Mouse (Mus musculus): Measurements from ENCODE around the gene Defb11.
"Not testable (repeated sequence)": the region's sequence is repeated elsewhere in the genome, so short reads cannot be mapped to it uniquely, and the experiment has no call there.

Defb11 gene

DNA sequence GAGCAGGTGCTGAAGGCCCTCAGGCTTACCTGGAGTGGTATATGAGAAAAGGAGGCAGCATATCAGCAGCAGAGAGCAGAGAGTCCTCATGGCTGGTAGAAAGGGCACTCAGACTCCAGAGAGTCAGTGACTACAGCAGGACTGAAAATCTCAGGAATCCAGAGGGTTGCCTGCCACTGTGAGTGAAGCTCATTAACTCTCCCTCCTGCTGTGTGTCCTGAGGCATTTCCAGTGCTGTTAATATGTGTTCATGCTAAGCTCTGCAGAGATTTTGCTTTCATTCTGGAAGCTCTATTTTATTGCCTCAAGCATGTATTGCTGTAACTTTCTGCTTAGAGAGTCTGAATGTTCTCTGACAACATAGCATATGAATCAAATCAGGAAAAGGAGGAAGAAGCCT is at the start of gene Defb11:
TSS of gene Defb11 (minus strand) at position 123 of the 400 bp plus-strand sequence.
- peak; percentile 9 for DNase-seq (ENCODE audit: low read depth, low spot score)

DNA sequence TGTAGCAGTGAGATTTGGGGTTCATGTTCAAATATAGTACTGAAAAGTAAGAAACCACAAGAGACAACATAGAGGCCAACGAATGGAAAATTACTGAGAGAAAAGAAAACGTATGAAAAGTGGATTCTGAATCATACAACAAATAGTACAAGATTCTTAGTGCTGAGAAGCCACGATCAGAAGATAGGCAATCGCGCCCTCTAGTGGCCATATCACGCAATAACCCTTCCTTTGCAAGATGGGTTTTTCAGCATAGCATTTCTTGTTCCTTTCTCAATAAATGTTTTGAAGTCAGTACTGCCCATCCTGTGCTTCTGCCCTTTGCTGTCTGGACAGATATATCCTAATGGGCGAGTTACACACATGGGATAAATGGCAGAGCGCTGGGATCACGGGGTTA is 49.1 kb upstream of the Defb11 start:
- DNase-seq (ENCODE audit: low read depth, low spot score) = peak; percentile 67

GRCm38 (mm10) chr8:21947311-21948017 is 41.3 kb upstream of the Defb11 start:
- no peak for DNase-seq (ENCODE audit: low read depth, low spot score)

GRCm38 (mm10) chr8:21946462-21946861 is 40.2 kb upstream of the Defb11 start, which contains the start of gene Defb13:
Gene Defb13, plus strand, starts transcription at chr8:21946762.
- DNase-seq (ENCODE audit: low read depth, low spot score) = no peak

- not testable (repeated sequence) for DNase-seq (ENCODE audit: low read depth, low spot score)
Measured at GRCm38 (mm10) chr8:21938052-21938451, 31.8 kb upstream of the Defb11 start, which contains the start of gene Defb35. Gene Defb35, plus strand, starts transcription at chr8:21938352.

- DNase-seq (ENCODE audit: low read depth, low spot score) = no peak
Measured at GRCm38 (mm10) chr8:21932610-21933009, 26.4 kb upstream of the Defb11 start, which contains the start of gene Defb15. Gene Defb15, minus strand, starts transcription at chr8:21932710.

DNA sequence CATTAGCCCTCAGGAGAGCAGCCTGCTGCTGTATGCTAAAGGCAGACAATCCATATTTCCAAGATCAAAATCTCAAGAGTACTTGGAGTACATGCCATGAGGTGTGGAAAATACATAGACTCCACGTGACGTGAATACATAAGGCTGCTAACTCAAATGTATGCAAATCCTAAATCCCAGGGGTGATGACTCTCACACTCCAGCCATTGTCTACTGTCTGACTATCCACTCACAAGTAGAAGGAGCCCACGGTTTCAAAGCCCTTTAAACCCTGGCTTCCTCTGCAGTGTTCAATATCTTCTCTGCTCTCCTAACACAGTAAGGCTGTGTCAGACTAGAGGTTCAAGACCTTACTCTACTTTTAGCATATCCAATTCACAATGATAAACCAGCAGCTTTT is 24.5 kb upstream of the Defb11 start:
- DNase-seq (ENCODE audit: low read depth, low spot score) = not testable (repeated sequence)

GRCm38 (mm10) chr8:21915625-21916024 is 9.4 kb upstream of the Defb11 start:
- peak; percentile 37 for DNase-seq (ENCODE audit: low read depth, low spot score)

DNA sequence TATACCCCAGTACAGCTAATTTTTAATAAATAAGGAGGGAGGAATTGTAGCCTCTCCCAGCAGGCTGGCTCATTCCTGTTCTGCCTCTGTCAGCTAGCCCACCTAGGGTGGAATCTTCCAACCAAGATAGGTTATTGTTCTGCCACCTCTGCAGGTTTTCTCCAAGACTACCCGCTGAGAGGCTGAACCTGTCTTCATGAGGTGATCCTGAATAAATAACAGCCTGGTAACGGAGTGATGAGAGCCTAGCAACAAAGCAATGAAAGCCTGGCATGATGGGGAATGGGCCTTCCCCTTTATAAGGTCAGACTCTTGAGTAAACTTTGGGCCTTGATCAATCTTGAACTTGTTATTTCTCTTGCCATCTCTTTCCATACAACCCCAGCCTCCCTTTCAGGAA is 6.3 kb upstream of the Defb11 start:
- no peak for DNase-seq (ENCODE audit: low read depth, low spot score)

GRCm38 (mm10) chr8:21911931-21912330 is 5.7 kb upstream of the Defb11 start:
- DNase-seq (ENCODE audit: low read depth, low spot score) = no peak

DNA sequence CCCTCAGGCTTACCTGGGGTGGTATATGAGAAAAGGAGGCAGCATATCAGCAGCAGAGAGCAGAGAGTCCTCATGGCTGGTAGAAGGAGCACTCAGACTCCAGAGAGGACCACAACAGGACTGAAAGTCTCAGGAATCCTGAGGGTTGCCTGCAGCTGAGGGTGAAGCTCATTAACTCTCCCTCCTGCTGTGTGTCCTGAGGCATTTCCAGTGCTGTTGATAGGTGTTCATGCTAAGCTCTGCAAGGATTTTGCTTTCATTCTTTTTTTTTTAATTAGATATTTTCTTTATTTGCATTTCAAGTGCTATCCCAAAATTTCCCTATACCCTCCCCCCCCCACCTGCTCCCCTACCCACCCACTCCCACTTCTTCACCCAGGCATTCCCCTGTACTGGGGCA is 20.9 kb downstream of the Defb11 start, which contains the start of gene Defb9:
TSS of gene Defb9 (minus strand) at position 101 of the 400 bp plus-strand sequence.
- not testable (repeated sequence) for DNase-seq (ENCODE audit: low read depth, low spot score)

- DNase-seq (ENCODE audit: low read depth, low spot score) = peak; percentile 2
Measured at GRCm38 (mm10) chr8:21858586-21858985, 47.6 kb downstream of the Defb11 start, which contains the start of gene Defb10. Gene Defb10, plus strand, starts transcription at chr8:21858901.

All from brain, adult 2 months (tissue).